Mouse (Mus musculus): ENCODE measurements around the gene Clns1a.

The Clns1a gene

GRCm38 (mm10) chr7:97766406-97767166 is 70.2 kb downstream of the Clns1a start:
- DNase-seq: no peak

DNA sequence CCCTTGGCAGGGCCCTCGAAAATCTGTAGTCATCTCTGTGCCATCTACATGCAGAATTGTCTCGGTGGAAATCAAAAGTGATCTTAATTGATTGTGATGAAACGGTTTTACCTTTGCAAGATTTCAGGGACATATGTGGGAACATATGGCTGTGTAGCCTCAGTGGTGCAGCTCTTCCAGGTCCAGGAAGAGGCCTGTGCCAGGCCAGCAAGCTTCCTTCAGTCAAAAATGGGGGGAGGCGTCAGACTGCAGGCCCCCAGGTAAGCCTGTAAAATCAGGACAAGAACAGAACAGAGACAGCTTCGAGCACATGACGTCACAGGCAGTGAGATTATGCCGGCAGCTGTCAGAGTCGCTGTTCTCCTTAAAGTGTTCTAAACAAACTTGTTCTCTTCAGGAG is 71.4 kb downstream of the Clns1a start:
- no peak for DNase-seq

DNA sequence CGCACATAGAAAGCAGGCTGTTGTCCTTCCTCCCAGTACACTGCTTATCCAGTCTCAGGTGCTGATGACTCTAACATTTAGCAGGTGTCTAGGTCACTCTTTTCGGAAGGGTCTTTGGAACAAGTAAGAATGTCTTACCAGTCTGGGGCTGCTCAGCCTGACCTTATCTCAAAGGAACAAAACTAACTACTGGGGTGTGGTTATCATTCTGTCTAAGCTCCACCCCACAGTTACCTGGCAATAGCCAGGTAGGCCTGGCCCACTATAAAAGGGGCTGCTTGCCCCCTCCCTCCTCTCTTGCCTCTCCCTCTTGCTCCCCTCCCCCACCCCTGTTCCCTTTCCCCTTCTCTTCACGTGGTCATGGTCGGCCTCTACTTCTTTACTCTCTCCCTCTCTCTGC is 72.6 kb downstream of the Clns1a start:
- DNase-seq: no peak

Data from retina, postnatal 1 day (tissue).